12 mouse cellular contexts compared by ENCODE assay signal in the genomic region with DNA sequence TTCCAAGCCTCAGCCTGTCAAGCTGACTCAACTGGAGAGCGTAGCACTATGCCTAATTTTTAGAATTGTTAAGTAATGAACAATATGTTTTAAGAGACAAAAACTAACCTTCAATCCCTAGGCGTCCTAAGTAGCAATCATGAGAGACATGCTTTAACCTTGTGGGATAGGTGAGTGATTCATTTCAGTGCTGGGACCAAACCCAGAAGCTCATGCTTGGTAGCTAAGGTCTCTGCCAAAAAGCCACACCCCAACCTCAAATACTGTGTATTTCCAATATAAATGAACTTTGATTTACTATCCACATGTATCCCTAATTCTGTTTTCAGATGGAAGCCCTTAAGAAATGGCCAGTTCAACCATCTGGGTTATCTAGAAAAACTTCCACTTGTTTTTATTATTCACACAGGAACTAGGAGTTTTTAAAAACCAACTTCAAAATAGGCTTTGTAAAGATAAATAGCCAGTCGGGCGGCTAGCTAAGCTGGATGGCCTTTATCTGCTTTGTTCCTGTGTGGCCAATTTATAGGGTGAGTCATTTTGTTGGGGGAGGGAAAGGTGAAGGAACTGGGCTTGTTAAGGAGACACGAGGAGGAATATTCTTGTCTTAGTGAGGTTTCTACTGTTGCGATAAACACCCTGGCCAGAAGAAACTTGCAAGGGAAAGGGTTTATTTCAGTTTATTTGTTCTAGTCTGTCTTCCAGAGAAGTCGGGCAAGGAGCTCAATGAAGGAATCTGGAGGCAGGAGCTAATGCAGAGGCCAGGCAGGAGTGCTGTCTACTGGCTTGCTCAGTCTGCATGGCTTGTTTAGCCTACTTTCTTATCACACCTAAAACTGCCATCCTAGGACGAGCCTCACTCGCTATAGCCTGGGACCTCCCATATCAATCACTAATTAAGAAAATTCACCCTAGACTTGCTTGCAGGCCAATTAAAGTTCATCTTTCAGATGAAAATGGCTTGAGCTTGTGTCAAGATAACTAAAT.
A peak's percentile ranks its signal among the peaks of the same experiment; 100 is the strongest.
DNase-seq lines count a peak whose midpoint lies in the region; ATAC-seq and TF ChIP-seq lines count a peak whose summit lies in the region.
"Had no signal": no experiment of that assay in that cellular context is flagged by ENCODE, and none has a peak within 500 bp of the region (broad histone marks: within the 10 kb centered on the region; RNA-seq: fewer than 3 reads in every experiment).

No protein-coding gene starts in this region.

- ATAC-seq in intestine, postnatal 0 days, result peak; percentile 72
- no peak for ATAC-seq in megakaryocyte progenitor cell, adult 5-6 weeks (replicated peaks; ENCODE audit: poor library complexity)

- 32% methylated on average over 9 of the region's 9 CpGs for WGBS in intestine, postnatal 0 days

- H3K36me3 ChIP-seq in intestine, postnatal 0 days (ENCODE audit: control insufficient read depth, insufficient read depth), result no peaks in the 10 kb centered on the region
- H3K36me3 ChIP-seq: embryonic facial prominence, embryonic 10.5 days had no signal

- H3K9me3 ChIP-seq in intestine, postnatal 0 days (ENCODE audit: control insufficient read depth), result no peaks in the 10 kb centered on the region
- H3K9me3 ChIP-seq: embryonic facial prominence, embryonic 10.5 days had no signal

- H3K27me3 ChIP-seq in intestine, postnatal 0 days (replicated peaks; ENCODE audit: control insufficient read depth, insufficient read depth, low read length), result no peaks in the 10 kb centered on the region

- H3K4me3 ChIP-seq in intestine, postnatal 0 days (ENCODE audit: low read depth, low read length), result no peak overlapping the region
- H3K4me3 ChIP-seq: embryonic facial prominence, embryonic 10.5 days had no signal

- no peak overlapping the region; the same call in 1 of the 2 replicates for H3K4me2 ChIP-seq in intestine, postnatal 0 days (replicated peaks; ENCODE audit: low read depth)

- no peak for TF ChIP-seq CTCF in intestine, postnatal 0 days (IDR thresholded peaks at IDR 0.05; ENCODE audit: low read depth)

- H3K9ac ChIP-seq in intestine, postnatal 0 days (ENCODE audit: low read depth, low read length), result no peak overlapping the region

- H3K27ac ChIP-seq in intestine, postnatal 0 days (ENCODE audit: low read depth, low read length), result no peak overlapping the region
- H3K27ac ChIP-seq: embryonic facial prominence, embryonic 10.5 days had no signal

- peaks cover 2% of the 10 kb centered on the region; the same call in 1 of the 2 replicates for H3K4me1 ChIP-seq in intestine, postnatal 0 days (replicated peaks; ENCODE audit: control insufficient read depth, insufficient read depth, low read length)
- H3K4me1 ChIP-seq: embryonic facial prominence, embryonic 10.5 days had no signal

- DNase-seq in adrenal gland, adult 8-10 months, result peak; percentile 19
- no peak for DNase-seq in adrenal gland, adult 18-20 months (ENCODE audit: low spot score in 2 of 2)
- DNase-seq in urinary bladder, postnatal 14 days (ENCODE audit: low spot score), result peak; percentile 21
- no peak for DNase-seq in urinary bladder, postnatal 25 days (ENCODE audit: low spot score)
- no peak for DNase-seq in cerebellum, adult 9-11 months
- DNase-seq in natural killer cell, adult 2 months (ENCODE audit: low spot score in 2 of 2), result no peak
- DNase-seq: cerebellum, adult 9-10 months; kidney, adult 18-20 months; lung, adult 18-20 months had no signal

Comparison
In these comparisons a context has a peak if more than half of its experiments do, and no peak if none do; other contexts are left out.
1. DNase-seq: peak in adrenal gland, adult 8-10 months (single experiment) and urinary bladder, postnatal 14 days (single experiment); none in adrenal gland, adult 18-20 months (0 of 2), urinary bladder, postnatal 25 days (single experiment), cerebellum, adult 9-11 months (single experiment) and natural killer cell, adult 2 months (0 of 2).